Mouse (Mus musculus) midbrain, embryonic 10.5 days (tissue): Measurements from ENCODE around the gene Cdh3. TPM values are rescaled to one million over a fixed set of nuclear protein-coding genes. Genes with fewer than 3 reads are reported as not detected.
"Not testable (repeated sequence)": the region's sequence is repeated elsewhere in the genome, so short reads cannot be mapped to it uniquely, and the experiment has no call there.

Source experiments
- DNase-seq: peaks from one replicate; pipeline ENCODE4 v3.0.0-alpha.2; 2017; ENCODE audit warnings: low spot score
- H3K27ac ChIP-seq: fragments of 300-500 bp; sonication (generic); replicated peaks from 2 replicates; pipeline ENCODE4 v1.5.1; 2016; ENCODE audit warnings: mild to moderate bottlenecking
- H3K27me3 ChIP-seq: fragments of 300-500 bp; sonication (generic); 2 replicates; pipeline ENCODE4 v1.6.1; 2016; ENCODE audit warnings: low read depth, mild to moderate bottlenecking; ENCODE audit not compliant: poor library complexity, severe bottlenecking
- H3K36me3 ChIP-seq: fragments of 300-500 bp; sonication (generic); 2 replicates; pipeline ENCODE4 v1.6.1; 2016; ENCODE audit warnings: mild to moderate bottlenecking, moderate library complexity
- H3K4me1 ChIP-seq: fragments of 300-500 bp; sonication (generic); 2 replicates; pipeline ENCODE4 v1.6.1; 2016
- H3K4me3 ChIP-seq: fragments of 300-500 bp; sonication (generic); 2 replicates; pipeline ENCODE4 v1.5.1; 2016; ENCODE audit warnings: mild to moderate bottlenecking, moderate library complexity
- H3K9me3 ChIP-seq: fragments of 300-500 bp; sonication (generic); replicated peaks from 2 replicates; pipeline ENCODE4 v1.6.1; 2016; ENCODE audit warnings: mild to moderate bottlenecking
- WGBS: fragments of 180-500 bp; shearing (Covaris S2); methylation state at CpG from one replicate; pipeline ENCODE4 v1.1.7; 2016; 5-methylcytosine and 5-hydroxymethylcytosine counted together
- polyA plus RNA-seq: library from polyadenylated mRNA; unstranded; fragments of >200 nt; fragmentation: Nextera tagmentation; extraction: Ambion mirVana; gene quantifications from 2 replicates; pipeline ENCODE4 v1.2.1, GENCODE M21; 2016

The Cdh3 gene
- polyA plus RNA-seq, 1 experiment from 2014 or later, result 3.6 TPM

GRCm38 (mm10) chr8:106581344-106582088 lies 70.8 kb downstream of the Cdh3 start:
- no peak overlapping the region for H3K4me3 ChIP-seq
- 0 out of 2 replicates have a peak, but pooled peaks cover 6% of the 10 kb centered on the region for H3K4me1 ChIP-seq
- WGBS, result 79% methylated on average over 6 of the region's 6 CpGs
- H3K36me3 ChIP-seq, result no peaks in the 10 kb centered on the region
- H3K27me3 ChIP-seq, result no peaks in the 10 kb centered on the region
- H3K9me3 ChIP-seq, result no peaks in the 10 kb centered on the region
- H3K27ac ChIP-seq, result no peak overlapping the region
- no peak for DNase-seq

GRCm38 (mm10) chr8:106584942-106585670 lies 74.4 kb downstream of the Cdh3 start:
- WGBS, result 80% methylated on average over 11 of the region's 11 CpGs

GRCm38 (mm10) chr8:106585671-106586037 lies 75.0 kb downstream of the Cdh3 start:
- H3K9me3 ChIP-seq, result no peaks in the 10 kb centered on the region
- H3K4me1 ChIP-seq, result no peaks in the 10 kb centered on the region
- H3K36me3 ChIP-seq, result no peaks in the 10 kb centered on the region
- H3K27ac ChIP-seq, result no peak overlapping the region
- no peak for DNase-seq
- H3K4me3 ChIP-seq, result no peak overlapping the region
- no peaks in the 10 kb centered on the region for H3K27me3 ChIP-seq
- 90% methylated on average over 3 of the region's 3 CpGs for WGBS

More at GRCm38 (mm10) chr8:106584942-106585670, 74.4 kb downstream of the Cdh3 start:
- Histone ChIP-seq H3K4me1 (no peaks in the 10 kb centered on the region), H3K36me3 (no peaks in the 10 kb centered on the region), H3K27me3 (no peaks in the 10 kb centered on the region), H3K9me3 (no peaks in the 10 kb centered on the region), H3K4me3 (no peak overlapping the region), H3K27ac (peak overlapping the region; percentile 49)
- DNase-seq, result no peak

DNA sequence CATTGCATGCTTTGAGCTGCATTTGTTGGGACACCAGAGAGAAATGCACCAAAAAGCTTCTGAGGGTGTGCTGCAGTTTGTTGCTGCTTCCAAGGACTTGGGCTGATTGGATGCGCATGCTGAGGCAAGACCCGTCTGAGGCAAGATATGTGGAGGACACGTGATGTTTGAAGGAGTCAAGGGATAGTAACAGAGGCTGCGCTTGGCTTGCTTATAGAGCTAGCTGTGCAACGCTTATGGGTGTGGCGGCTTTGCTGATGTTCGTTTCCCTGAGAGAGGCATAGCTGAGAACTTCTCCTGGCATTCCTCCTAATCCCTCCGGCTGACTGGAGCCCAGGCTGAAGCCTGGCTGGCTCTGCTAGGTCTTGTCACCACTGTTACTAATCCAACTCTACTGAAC lies 76.2 kb downstream of the Cdh3 start:
- Histone ChIP-seq H3K36me3 (no peaks in the 10 kb centered on the region), H3K4me3 (no peak overlapping the region), H3K27ac (0 out of 2 replicates have a peak overlapping the region, but pooled peaks have one; percentile 28), H3K27me3 (no peaks in the 10 kb centered on the region), H3K4me1 (no peaks in the 10 kb centered on the region), H3K9me3 (no peaks in the 10 kb centered on the region)
- WGBS, result 84% methylated on average over 8 of the region's 8 CpGs
- DNase-seq, result no peak

GRCm38 (mm10) chr8:106588443-106589431 lies 78.0 kb downstream of the Cdh3 start:
- no peaks in the 10 kb centered on the region for H3K36me3 ChIP-seq
- H3K9me3 ChIP-seq, result no peaks in the 10 kb centered on the region
- DNase-seq, result no peak
- no peaks in the 10 kb centered on the region for H3K27me3 ChIP-seq
- no peaks in the 10 kb centered on the region for H3K4me1 ChIP-seq
- H3K27ac ChIP-seq, result no peak overlapping the region
- no peak overlapping the region for H3K4me3 ChIP-seq
- WGBS, result 66% methylated on average over 3 of the region's 3 CpGs

DNA sequence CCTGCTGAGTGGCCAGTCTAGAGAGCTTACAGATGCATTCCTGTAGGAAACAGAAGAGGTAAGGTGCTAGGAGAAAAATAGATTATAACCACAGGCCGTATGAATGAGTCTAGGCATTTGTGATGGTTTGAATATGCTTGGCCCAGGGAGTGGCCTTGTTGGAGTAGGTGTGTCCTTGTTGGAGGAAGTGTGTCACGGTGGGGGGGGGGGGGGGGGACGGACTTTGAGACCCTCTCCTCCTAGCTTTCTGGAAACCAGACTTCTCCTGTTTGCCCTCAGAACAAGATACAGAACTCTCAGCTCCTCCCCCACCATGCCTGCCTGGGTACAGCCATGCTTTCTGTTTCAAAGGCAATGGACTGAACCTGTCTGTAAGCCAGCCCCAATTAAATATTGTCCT lies 81.8 kb downstream of the Cdh3 start:
- no peaks in the 10 kb centered on the region for H3K9me3 ChIP-seq
- H3K4me3 ChIP-seq, result no peak overlapping the region
- WGBS, result 66% methylated on average over 3 of the region's 3 CpGs
- no peak for DNase-seq
- no peaks in the 10 kb centered on the region for H3K36me3 ChIP-seq
- H3K4me1 ChIP-seq, result peaks cover 10% of the 10 kb centered on the region
- no peaks in the 10 kb centered on the region for H3K27me3 ChIP-seq
- H3K27ac ChIP-seq, result no peak overlapping the region

DNA sequence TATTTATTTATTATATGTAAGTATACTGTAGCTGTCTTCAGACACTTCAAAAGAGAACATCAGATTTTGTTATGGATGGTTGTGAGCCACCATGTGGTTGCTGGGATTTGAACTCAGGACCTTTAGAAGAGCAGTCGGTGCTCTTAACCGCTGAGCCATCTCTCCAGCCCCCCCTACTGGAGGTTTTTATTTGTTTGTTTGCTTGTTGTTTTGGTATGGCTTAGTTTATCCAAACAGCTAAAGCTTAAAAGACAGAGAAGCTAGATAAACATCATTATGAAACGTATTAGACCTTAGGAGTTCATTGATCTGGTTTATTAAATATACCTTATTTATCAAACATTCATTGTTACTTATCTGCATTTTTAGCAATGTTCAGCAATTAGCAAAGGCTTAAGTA lies 84.9 kb downstream of the Cdh3 start:
- H3K36me3 ChIP-seq, H3K27ac ChIP-seq, DNase-seq, H3K4me3 ChIP-seq, H3K27me3 ChIP-seq, H3K9me3 ChIP-seq: not testable (repeated sequence)
- peaks cover 27% of the 10 kb centered on the region for H3K4me1 ChIP-seq
- 92% methylated on average over 3 of the region's 3 CpGs for WGBS

DNA sequence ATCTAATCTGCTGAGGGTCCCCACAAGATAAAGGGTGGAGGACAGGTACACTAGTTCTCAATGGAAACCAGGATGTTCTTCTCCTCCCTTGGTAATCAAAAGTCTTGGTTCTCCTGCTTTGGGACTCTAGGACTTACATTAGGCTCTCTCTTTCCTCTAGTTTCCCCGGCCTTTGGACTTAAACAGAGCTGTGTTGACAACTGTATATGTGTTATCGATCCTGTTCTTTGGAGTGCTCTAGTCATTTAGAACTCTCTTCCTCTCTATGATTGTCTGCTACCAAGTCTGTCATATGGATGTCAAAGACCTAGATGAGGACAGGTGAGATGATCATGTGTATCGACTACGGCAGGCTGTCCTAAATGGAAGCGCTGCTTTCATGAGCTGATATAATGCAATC lies 86.4 kb downstream of the Cdh3 start:
- H3K4me1 ChIP-seq, result peaks cover 36% of the 10 kb centered on the region
- no peak overlapping the region for H3K27ac ChIP-seq
- DNase-seq, result no peak
- H3K4me3 ChIP-seq, result no peak overlapping the region
- H3K36me3 ChIP-seq, result no peaks in the 10 kb centered on the region
- H3K9me3 ChIP-seq, result no peaks in the 10 kb centered on the region
- peaks cover 18% of the 10 kb centered on the region for H3K27me3 ChIP-seq
- WGBS, result 97% methylated on average over 5 of the region's 5 CpGs

- peak overlapping the region; percentile 84 for H3K27ac ChIP-seq
- H3K9me3 ChIP-seq, result no peaks in the 10 kb centered on the region
- H3K4me1 ChIP-seq, result peaks cover 52% of the 10 kb centered on the region
- H3K27me3 ChIP-seq, result peaks cover 41% of the 10 kb centered on the region
- H3K4me3 ChIP-seq, result no peak overlapping the region
- H3K36me3 ChIP-seq, result no peaks in the 10 kb centered on the region
- WGBS, result 25% methylated on average over 7 of the region's 7 CpGs
- peak; percentile 61 for DNase-seq
These were observed 88.7 kb downstream of the Cdh3 start for GRCm38 (mm10) chr8:106599265-106599979.

GRCm38 (mm10) chr8:106603131-106603819 lies 92.6 kb downstream of the Cdh3 start, which contains the start of gene Cdh1:
TSS of gene Cdh1 (plus strand) at chr8:106603351.
- under 1% methylated on average over 53 of the region's 53 CpGs for WGBS
- H3K27me3 ChIP-seq, result peaks cover 74% of the 10 kb centered on the region
- H3K27ac ChIP-seq, result peak within 1 kb of the TSS; percentile 71

DNA sequence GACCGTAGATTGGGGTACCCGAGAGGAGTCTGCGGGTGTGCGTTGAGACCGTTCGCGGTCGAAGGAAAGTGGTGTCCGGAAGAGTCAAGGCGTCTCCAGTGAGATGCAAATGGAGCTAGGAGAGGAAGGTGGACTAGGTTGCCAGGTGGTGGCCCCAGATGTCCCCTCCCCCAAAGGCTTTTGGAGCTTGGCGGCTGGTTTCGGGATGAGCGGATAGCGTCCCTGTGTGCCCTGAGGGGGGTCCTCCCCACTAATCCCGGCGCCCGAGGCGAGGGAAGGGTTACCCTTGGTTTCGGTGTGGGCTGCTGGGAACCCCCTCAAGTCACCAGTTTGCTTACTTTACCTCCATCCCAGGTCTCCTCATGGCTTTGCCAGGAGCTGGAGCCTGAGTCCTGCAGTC lies 93.2 kb downstream of the Cdh3 start:
- H3K36me3 ChIP-seq, result no peaks in the 10 kb centered on the region
- WGBS, result under 1% methylated on average over 19 of the region's 19 CpGs
- H3K9me3 ChIP-seq, result no peaks in the 10 kb centered on the region
- peak; percentile 26 for DNase-seq
- H3K27me3 ChIP-seq, result peaks cover 74% of the 10 kb centered on the region
- no peak overlapping the region for H3K27ac ChIP-seq
- H3K4me1 ChIP-seq, result peaks cover 44% of the 10 kb centered on the region
- H3K4me3 ChIP-seq, result peak overlapping the region; percentile 68

More at GRCm38 (mm10) chr8:106603131-106603819, 92.6 kb downstream of the Cdh3 start, which contains the start of gene Cdh1:
- H3K36me3 ChIP-seq, result no peaks in the 10 kb centered on the region
- DNase-seq, result peak; percentile 41
- H3K9me3 ChIP-seq, result no peaks in the 10 kb centered on the region
- H3K4me1 ChIP-seq, result peaks cover 44% of the 10 kb centered on the region
- H3K4me3 ChIP-seq, result peak within 1 kb of the TSS; percentile 68
